ENCODE assay signal across 8 mouse cellular contexts in genomic region chr5:90640286-90641217, GRCm38 (mm10). TPM values are rescaled to one million over a fixed set of nuclear protein-coding genes. Genes with fewer than 3 reads are reported as not detected.
DNase-seq lines count a peak whose midpoint lies in the region; ATAC-seq and TF ChIP-seq lines count a peak whose summit lies in the region.

TSS of gene Rassf6 (minus strand) at chr5:90640657.

- no peaks in the 10 kb centered on the region for H3K9me3 ChIP-seq in forebrain, embryonic 10.5 days
- no peaks in the 10 kb centered on the region for H3K9me3 ChIP-seq in lung, embryonic 16.5 days (ENCODE audit: control insufficient read depth, low read length)

- no peak for TF ChIP-seq CTCF in Patski (IDR thresholded peaks at IDR 0.05)

- H3K4me2 ChIP-seq in lung, embryonic 16.5 days (ENCODE audit: low read depth, low read length), result peak within 1 kb of the TSS; percentile 56

- no peaks in the 10 kb centered on the region for H3K27me3 ChIP-seq in Patski
- H3K27me3 ChIP-seq in forebrain, embryonic 10.5 days (ENCODE audit: poor library complexity, severe bottlenecking), result peaks cover 13% of the 10 kb centered on the region
- H3K27me3 ChIP-seq in lung, embryonic 16.5 days (ENCODE audit: control insufficient read depth, insufficient read depth, low read depth, low read length), result no peaks in the 10 kb centered on the region
- no peaks in the 10 kb centered on the region for H3K27me3 ChIP-seq in splenic B cell, adult 2 months (ENCODE audit: control insufficient read depth, insufficient read depth, low read length, poor library complexity, severe bottlenecking)

- WGBS in forebrain, embryonic 10.5 days, result 12% methylated on average over 26 of the region's 26 CpGs
- 8% methylated on average over 26 of the region's 26 CpGs for WGBS in lung, embryonic 16.5 days

- POLR2A ChIA-PET in Patski (lab: Charles Lee), result no interaction called here

- H3K9ac ChIP-seq in lung, embryonic 16.5 days (ENCODE audit: low read length), result peak within 1 kb of the TSS; percentile 58

- H3K27ac ChIP-seq in forebrain, embryonic 10.5 days, result no peak within 1 kb of the TSS
- peak within 1 kb of the TSS; percentile 64 for H3K27ac ChIP-seq in lung, embryonic 16.5 days (ENCODE audit: low read length)

- in situ Hi-C loops in Patski (cut with MboI; ENCODE audit: low pct_unique_long_range_greater_than_20kb), result no loop called here

- peak within 1 kb of the TSS; percentile 58 for H3K4me3 ChIP-seq in forebrain, embryonic 10.5 days
- H3K4me3 ChIP-seq in lung, embryonic 16.5 days (ENCODE audit: low read length), result peak within 1 kb of the TSS; percentile 46

- peak; percentile 44 for DNase-seq in adrenal gland, adult 2 months
- DNase-seq in adrenal gland, postnatal 4 days (ENCODE audit: low spot score in 2 of 2), result no peak
- no peak for DNase-seq in Patski (ENCODE audit: low read depth, low spot score)
- no peak for DNase-seq in forebrain, embryonic 10.5 days (ENCODE audit: extremely low spot score, low spot score)
- peak; percentile 94 to 96 for DNase-seq in kidney, adult 8-10 months
- DNase-seq in splenic B cell, adult 2 months (ENCODE audit: low read depth, low spot score), result peak; percentile 45
- no peak for DNase-seq in layer of hippocampus, postnatal 10 days (ENCODE audit: low spot score in 2 of 2)

- peak; percentile 60 for ATAC-seq in Patski
- ATAC-seq in lung, embryonic 16.5 days (ENCODE audit: low read depth), result peak; percentile 94

- H3K36me3 ChIP-seq in forebrain, embryonic 10.5 days (replicated peaks), result no peaks in the 10 kb centered on the region
- H3K36me3 ChIP-seq in lung, embryonic 16.5 days (ENCODE audit: control insufficient read depth, insufficient read depth, low read length), result no peaks in the 10 kb centered on the region
- H3K36me3 ChIP-seq in splenic B cell, adult 2 months (ENCODE audit: control insufficient read depth, insufficient read depth, low read length, poor library complexity, severe bottlenecking), result no peaks in the 10 kb centered on the region

- peaks cover 7% of the 10 kb centered on the region for H3K4me1 ChIP-seq in forebrain, embryonic 10.5 days
- H3K4me1 ChIP-seq in lung, embryonic 16.5 days (replicated peaks; ENCODE audit: control insufficient read depth, insufficient read depth, low read length), result peaks cover 9% of the 10 kb centered on the region

- CTCF ChIA-PET in Patski (lab: Charles Lee), result interaction anchor here (0.9 to 1.9 kb wide), 7 partner anchors 10 to 52 kb away, joined by 3 to 11 read pairs (median 4); no protein-coding TSS in a partner anchor

RNA-seq across cellular contexts. Expression of gene Rassf6, which starts in this region (rescaled TPM):
- 1 to 10 TPM; 2.8 to 3.4 TPM for total RNA-seq in adrenal gland, adult 2 months (2021)
- polyA plus RNA-seq in adrenal gland, adult 2 months (2012; rRNA removed), result 0.33 TPM in 1 of 2 replicates, not detected in the other
- total RNA-seq in adrenal gland, postnatal 4 days (2021), result 1 to 10 TPM; 1.5 to 4.3 TPM
- polyA plus RNA-seq in Patski (2021), result 3.9 TPM
- 0.09 and 0.23 TPM in 2 replicates for polyA plus RNA-seq in forebrain, embryonic 10.5 days (2016; fragmentation: Nextera tagmentation; extraction: Ambion mirVana)
- polyA plus RNA-seq in lung, embryonic 16.5 days (2015; fragmentation: Nextera tagmentation; extraction: Ambion mirVana), result 4.0 and 4.1 TPM in 2 replicates
- 1 to 10 TPM; 1.0 to 1.8 TPM for total RNA-seq in layer of hippocampus, postnatal 10 days (2021)

Comparison
In these comparisons a context has a peak if more than half of its experiments do, and no peak if none do; other contexts are left out.
1. DNase-seq: peak in adrenal gland, adult 2 months (single experiment), kidney, adult 8-10 months (2 of 2) and splenic B cell, adult 2 months (single experiment); none in adrenal gland, postnatal 4 days (0 of 2), Patski (single experiment), forebrain, embryonic 10.5 days (single experiment) and layer of hippocampus, postnatal 10 days (0 of 2).